23 mouse cellular contexts compared by ENCODE assay signal in genomic region chr1:132304618-132305214, GRCm38 (mm10). TPM values are rescaled to one million over a fixed set of nuclear protein-coding genes. Genes with fewer than 3 reads are reported as not detected.
DNase-seq lines count a peak whose midpoint lies in the region; ATAC-seq and TF ChIP-seq lines count a peak whose summit lies in the region.
"Had no signal": no experiment of that assay in that cellular context is flagged by ENCODE, and none has a peak within 500 bp of the region (broad histone marks: within the 10 kb centered on the region; RNA-seq: fewer than 3 reads in every experiment).

No protein-coding gene starts in this region.

- H3K4me2 ChIP-seq in kidney, postnatal 0 days (ENCODE audit: low read length), result no peak overlapping the region
- no peak overlapping the region for H3K4me2 ChIP-seq in kidney, embryonic 15.5 days
- H3K4me2 ChIP-seq: embryonic facial prominence, embryonic 12.5 days; forebrain, embryonic 15.5 days; hindbrain, embryonic 14.5 days had no signal

- H3K4me3 ChIP-seq in kidney, postnatal 0 days (replicated peaks; ENCODE audit: low read depth, low read length), result no peak overlapping the region
- H3K4me3 ChIP-seq in kidney, embryonic 15.5 days (replicated peaks), result no peak overlapping the region
- H3K4me3 ChIP-seq: embryonic facial prominence, embryonic 12.5 days; forebrain, embryonic 15.5 days; heart, embryonic 10.5 days had no signal

- ATAC-seq in kidney, postnatal 0 days (replicated peaks; ENCODE audit: low FRiP score, low read depth), result peak; percentile 26; the same call in 1 of the 2 replicates
- ATAC-seq in kidney, embryonic 15.5 days (replicated peaks; ENCODE audit: low FRiP score), result no peak
- ATAC-seq: activated CD4-positive, CD25-positive, alpha-beta regulatory T cell, adult 4 months; CD4-positive, CD25-positive, alpha-beta regulatory T cell, adult 4 months; forebrain, embryonic 15.5 days had no signal

- H3K4me1 ChIP-seq in kidney, postnatal 0 days (replicated peaks; ENCODE audit: insufficient read depth, low read length), result no peaks in the 10 kb centered on the region
- H3K4me1 ChIP-seq in kidney, embryonic 15.5 days, result peaks cover 5% of the 10 kb centered on the region
- H3K4me1 ChIP-seq: embryonic facial prominence, embryonic 12.5 days; forebrain, embryonic 15.5 days had no signal

- H3K27ac ChIP-seq in kidney, postnatal 0 days, result no peak overlapping the region
- no peak overlapping the region for H3K27ac ChIP-seq in kidney, embryonic 15.5 days
- H3K27ac ChIP-seq: embryonic facial prominence, embryonic 12.5 days; forebrain, embryonic 15.5 days; heart, embryonic 10.5 days; hindbrain, embryonic 14.5 days had no signal

- H3K9me3 ChIP-seq in kidney, postnatal 0 days (replicated peaks; ENCODE audit: low read length), result no peaks in the 10 kb centered on the region
- no peaks in the 10 kb centered on the region for H3K9me3 ChIP-seq in kidney, embryonic 15.5 days (replicated peaks)
- H3K9me3 ChIP-seq: embryonic facial prominence, embryonic 12.5 days; forebrain, embryonic 15.5 days; G1E; heart, embryonic 10.5 days had no signal

- H3K9ac ChIP-seq in kidney, postnatal 0 days (ENCODE audit: low read depth, low read length), result no peak overlapping the region
- H3K9ac ChIP-seq in kidney, embryonic 15.5 days, result no peak overlapping the region
- H3K9ac ChIP-seq: embryonic facial prominence, embryonic 12.5 days; forebrain, embryonic 15.5 days; hindbrain, embryonic 14.5 days had no signal

- peak; percentile 50 to 61 for DNase-seq in adrenal gland, adult (ENCODE audit: inconsistent age in 2 of 2, low spot score in 1 of 2)
- DNase-seq in adrenal gland, postnatal 10 days, result no peak
- DNase-seq in kidney, adult 11 months, result peak; percentile 50
- DNase-seq in kidney, postnatal 14 days, result no peak
- no peak for DNase-seq in kidney, postnatal 0 days (ENCODE audit: low spot score)
- DNase-seq in layer of hippocampus, adult 18-20 months (ENCODE audit: low spot score in 2 of 2), result no peak
- DNase-seq: adrenal gland, adult 8-10 months; B cell, adult 2 months; cerebellum, adult 11-12 months; cerebellum, adult 9-10 months; cerebellum, postnatal 25 days; gastrocnemius, postnatal 10 days; heart, adult 18-20 months; heart, postnatal 10 days; heart, postnatal 4 days had no signal

- no peak for TF ChIP-seq CTCF in kidney, postnatal 0 days (IDR thresholded peaks at IDR 0.05; ENCODE audit: low read depth)

- 39% methylated on average over 9 of the region's 9 CpGs for WGBS in kidney, postnatal 0 days
- WGBS in kidney, embryonic 15.5 days, result 31% methylated on average over 9 of the region's 9 CpGs

- H3K27me3 ChIP-seq in kidney, postnatal 0 days (ENCODE audit: insufficient read depth, low read length), result peaks cover under 1% of the 10 kb centered on the region; the same call in 1 of the 2 replicates
- peaks cover 28% of the 10 kb centered on the region for H3K27me3 ChIP-seq in kidney, embryonic 15.5 days

- H3K36me3 ChIP-seq in kidney, postnatal 0 days (ENCODE audit: insufficient read depth, low read length), result no peaks in the 10 kb centered on the region
- no peaks in the 10 kb centered on the region for H3K36me3 ChIP-seq in kidney, embryonic 15.5 days
- H3K36me3 ChIP-seq: embryonic facial prominence, embryonic 12.5 days; forebrain, embryonic 15.5 days; G1E; heart, embryonic 10.5 days had no signal

RNA-seq across cellular contexts. Expression of gene Klhdc8a, which starts 6.3 kb away (rescaled TPM):
- 10 to 100 TPM; 56.5 to 69.6 TPM for total RNA-seq in adrenal gland, postnatal 10 days (2021)
- polyA plus RNA-seq in kidney, postnatal 0 days (2015; fragmentation: Nextera tagmentation; extraction: Ambion mirVana), result 4.1 and 5.0 TPM in 2 replicates
- polyA plus RNA-seq in kidney, embryonic 15.5 days (2015; fragmentation: Nextera tagmentation; extraction: Ambion mirVana), result 1.2 and 1.6 TPM in 2 replicates
- total RNA-seq in layer of hippocampus, adult 18-20 months (2021), result 1 to 10 TPM; 4.3 to 5.3 TPM
- polyA plus RNA-seq: activated CD4-positive, CD25-positive, alpha-beta regulatory T cell, adult 4 months; G1E had no signal

RNA-seq across cellular contexts. Expression of gene Nuak2, which starts 11.2 kb away (rescaled TPM):
- 1 to 10 TPM; 3.4 to 3.9 TPM for total RNA-seq in adrenal gland, postnatal 10 days (2021)
- 8.7 and 9.6 TPM in 2 replicates for polyA plus RNA-seq in kidney, postnatal 0 days (2015; fragmentation: Nextera tagmentation; extraction: Ambion mirVana)
- polyA plus RNA-seq in kidney, embryonic 15.5 days (2015; fragmentation: Nextera tagmentation; extraction: Ambion mirVana), result 3.6 and 3.8 TPM in 2 replicates
- total RNA-seq in layer of hippocampus, adult 18-20 months (2021), result 1 to 10 TPM; 1.6 to 1.9 TPM
- polyA plus RNA-seq: G1E had no signal

Comparison
In these comparisons a context has a peak if more than half of its experiments do, and no peak if none do; other contexts are left out.
1. DNase-seq: peak in adrenal gland, adult (2 of 2) and kidney, adult 11 months (single experiment); none in adrenal gland, postnatal 10 days (single experiment), kidney, postnatal 14 days (single experiment), kidney, postnatal 0 days (single experiment) and layer of hippocampus, adult 18-20 months (0 of 2).
2. RNA of gene Klhdc8a, which starts 6.3 kb away (total RNA-seq): 56.5 to 69.6 TPM in adrenal gland, postnatal 10 days; 4.3 to 5.3 TPM in layer of hippocampus, adult 18-20 months; every median in the first group is over 4 times any median in the second.